ENCODE assay signal across 17 mouse cellular contexts in the genomic region with DNA sequence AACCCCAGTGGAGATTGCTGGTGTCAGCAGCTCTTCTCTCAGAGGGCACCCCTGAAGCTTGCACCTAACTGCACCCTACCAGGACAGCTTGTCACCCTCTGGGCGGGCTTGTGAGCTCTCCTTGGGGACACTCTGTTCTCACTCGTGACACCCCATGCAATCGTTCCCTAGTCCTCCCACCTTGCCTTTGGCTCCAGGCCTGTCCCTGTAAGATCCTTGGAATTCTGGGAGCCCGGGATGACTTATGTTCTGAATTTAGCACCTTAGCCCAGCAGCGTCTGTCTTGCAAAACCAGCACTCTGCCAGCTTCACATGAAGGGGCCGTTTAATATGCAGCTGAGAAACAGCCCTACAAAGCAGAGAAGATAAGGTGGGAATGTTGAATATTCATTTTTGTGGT.
A peak's percentile ranks its signal among the peaks of the same experiment; 100 is the strongest.
DNase-seq lines count a peak whose midpoint lies in the region; ATAC-seq lines count a peak whose summit lies in the region.
"Had no signal": no experiment of that assay in that cellular context is flagged by ENCODE, and none has a peak within 500 bp of the region (broad histone marks: within the 10 kb centered on the region; RNA-seq: fewer than 3 reads in every experiment).

No protein-coding gene starts in this region.

- no peak overlapping the region for H3K4me3 ChIP-seq in forebrain, embryonic 14.5 days (ENCODE audit: low read depth, low read length)
- no peak overlapping the region for H3K4me3 ChIP-seq in forebrain, embryonic 16.5 days (replicated peaks; ENCODE audit: low read length)
- H3K4me3 ChIP-seq in midbrain, embryonic 16.5 days (ENCODE audit: low read depth, low read length), result no peak overlapping the region
- no peak overlapping the region for H3K4me3 ChIP-seq in midbrain, embryonic 13.5 days (replicated peaks)
- H3K4me3 ChIP-seq: hindbrain, embryonic 12.5 days; neural tube, embryonic 12.5 days had no signal

- no peaks in the 10 kb centered on the region for H3K9me3 ChIP-seq in forebrain, embryonic 14.5 days (replicated peaks; ENCODE audit: control insufficient read depth, low read length)
- H3K9me3 ChIP-seq in forebrain, embryonic 16.5 days (ENCODE audit: control insufficient read depth, low read length), result no peaks in the 10 kb centered on the region
- no peaks in the 10 kb centered on the region for H3K9me3 ChIP-seq in midbrain, embryonic 16.5 days (replicated peaks; ENCODE audit: control insufficient read depth, low read length, poor library complexity, severe bottlenecking)
- no peaks in the 10 kb centered on the region for H3K9me3 ChIP-seq in midbrain, embryonic 13.5 days
- H3K9me3 ChIP-seq: hindbrain, embryonic 12.5 days; neural tube, embryonic 12.5 days had no signal

- H3K36me3 ChIP-seq in forebrain, embryonic 14.5 days (ENCODE audit: control insufficient read depth, insufficient read depth, low read length), result no peaks in the 10 kb centered on the region
- H3K36me3 ChIP-seq in forebrain, embryonic 16.5 days (ENCODE audit: control insufficient read depth, insufficient read depth), result no peaks in the 10 kb centered on the region
- no peaks in the 10 kb centered on the region for H3K36me3 ChIP-seq in midbrain, embryonic 16.5 days (ENCODE audit: control insufficient read depth, insufficient read depth, low read length)
- no peaks in the 10 kb centered on the region for H3K36me3 ChIP-seq in midbrain, embryonic 13.5 days
- H3K36me3 ChIP-seq: hindbrain, embryonic 12.5 days; neural tube, embryonic 12.5 days had no signal

- intact Hi-C loops in left cerebral cortex, postnatal 14 days (cut with DNase I), result no loop called here

- no peak for ATAC-seq in forebrain, embryonic 14.5 days
- ATAC-seq in forebrain, embryonic 16.5 days, result no peak; the same call in 1 of the 2 replicates
- no peak for ATAC-seq in midbrain, embryonic 16.5 days
- no peak for ATAC-seq in midbrain, embryonic 13.5 days
- ATAC-seq: inflammation-experienced regulatory T-cells, adult 6 months had no signal

- 0 out of 2 replicates have a peak overlapping the region, but pooled peaks have one; percentile 14 for H3K27ac ChIP-seq in forebrain, embryonic 14.5 days (ENCODE audit: low read depth, low read length)
- H3K27ac ChIP-seq in forebrain, embryonic 16.5 days (ENCODE audit: low read length), result no peak overlapping the region
- peak overlapping the region; percentile 7; the same call in 1 of the 2 replicates for H3K27ac ChIP-seq in midbrain, embryonic 16.5 days (ENCODE audit: low read length)
- no peak overlapping the region for H3K27ac ChIP-seq in midbrain, embryonic 13.5 days
- H3K27ac ChIP-seq: hindbrain, embryonic 12.5 days; liver, embryonic 14.5 days; neural tube, embryonic 12.5 days had no signal

- peaks cover 21% of the 10 kb centered on the region for H3K27me3 ChIP-seq in forebrain, embryonic 14.5 days (replicated peaks; ENCODE audit: control insufficient read depth, insufficient read depth, low read length)
- H3K27me3 ChIP-seq in forebrain, embryonic 16.5 days (replicated peaks; ENCODE audit: control insufficient read depth, insufficient read depth, low read length), result peaks cover 7% of the 10 kb centered on the region; the same call in 1 of the 2 replicates
- H3K27me3 ChIP-seq in midbrain, embryonic 16.5 days (ENCODE audit: control insufficient read depth, insufficient read depth, low read depth, low read length), result peaks cover 8% of the 10 kb centered on the region; the same call in 1 of the 2 replicates
- H3K27me3 ChIP-seq in midbrain, embryonic 13.5 days, result peaks cover 33% of the 10 kb centered on the region

- H3K4me2 ChIP-seq in forebrain, embryonic 14.5 days (ENCODE audit: low read length), result no peak overlapping the region
- H3K4me2 ChIP-seq in forebrain, embryonic 16.5 days (ENCODE audit: low read length), result no peak overlapping the region
- no peak overlapping the region for H3K4me2 ChIP-seq in midbrain, embryonic 16.5 days (ENCODE audit: low read length)
- no peak overlapping the region for H3K4me2 ChIP-seq in midbrain, embryonic 13.5 days (replicated peaks)
- H3K4me2 ChIP-seq: hindbrain, embryonic 12.5 days; neural tube, embryonic 12.5 days had no signal

- peak; percentile 44 for DNase-seq in forebrain, embryonic 14.5 days (ENCODE audit: low spot score)
- DNase-seq in left cerebral cortex, postnatal 14 days (ENCODE audit: low spot score in 2 of 2), result peak; percentile 65 to 89
- peak; percentile 85 for DNase-seq in telencephalon, adult 2 months (ENCODE audit: low read depth, low spot score)
- DNase-seq in adrenal gland, adult 2 months, result no peak
- no peak for DNase-seq in kidney, adult 18-20 months
- DNase-seq: adrenal gland, postnatal 10 days; cerebellum, adult 18-20 months; gastrocnemius, postnatal 36 days; kidney, adult 9 months; thymus, adult 18-20 months had no signal

- H3K9ac ChIP-seq in forebrain, embryonic 14.5 days (ENCODE audit: low read length), result no peak overlapping the region
- no peak overlapping the region for H3K9ac ChIP-seq in forebrain, embryonic 16.5 days (replicated peaks; ENCODE audit: low read depth, low read length)
- H3K9ac ChIP-seq in midbrain, embryonic 16.5 days (ENCODE audit: low read depth, low read length), result no peak overlapping the region
- no peak overlapping the region for H3K9ac ChIP-seq in midbrain, embryonic 13.5 days (replicated peaks)
- H3K9ac ChIP-seq: hindbrain, embryonic 12.5 days; liver, embryonic 14.5 days; neural tube, embryonic 12.5 days had no signal

- WGBS in forebrain, embryonic 14.5 days, result 51% methylated on average over 6 of the region's 6 CpGs
- 51% methylated on average over 6 of the region's 6 CpGs for WGBS in forebrain, embryonic 16.5 days
- 64% methylated on average over 6 of the region's 6 CpGs for WGBS in midbrain, embryonic 16.5 days
- 67% methylated on average over 6 of the region's 6 CpGs for WGBS in midbrain, embryonic 13.5 days

- 0 out of 2 replicates have a peak, but pooled peaks cover 3% of the 10 kb centered on the region for H3K4me1 ChIP-seq in forebrain, embryonic 14.5 days (ENCODE audit: control insufficient read depth, insufficient read depth, low read length)
- H3K4me1 ChIP-seq in forebrain, embryonic 16.5 days (replicated peaks; ENCODE audit: control insufficient read depth, insufficient read depth, low read length), result peaks cover 7% of the 10 kb centered on the region
- H3K4me1 ChIP-seq in midbrain, embryonic 16.5 days (ENCODE audit: control insufficient read depth, insufficient read depth, low read length), result peaks cover 11% of the 10 kb centered on the region
- H3K4me1 ChIP-seq in midbrain, embryonic 13.5 days (replicated peaks), result peaks cover 16% of the 10 kb centered on the region

Comparison
In these comparisons a context has a peak if more than half of its experiments do, and no peak if none do; other contexts are left out.
1. H3K27ac ChIP-seq: peak in forebrain, embryonic 14.5 days (single experiment) and midbrain, embryonic 16.5 days (single experiment); none in forebrain, embryonic 16.5 days (single experiment) and midbrain, embryonic 13.5 days (single experiment).
2. DNase-seq: peak in forebrain, embryonic 14.5 days (single experiment), left cerebral cortex, postnatal 14 days (2 of 2) and telencephalon, adult 2 months (single experiment); none in adrenal gland, adult 2 months (single experiment) and kidney, adult 18-20 months (single experiment).